Mouse (Mus musculus): Measurements from ENCODE around the gene Mthfr. TPM values are rescaled to one million over a fixed set of nuclear protein-coding genes. Genes with fewer than 3 reads are reported as not detected.

The Mthfr gene
- 18.7 and 19.7 TPM in 2 replicates for polyA plus RNA-seq (2014; fragmentation: Nextera tagmentation; extraction: Ambion mirVana)

GRCm38 (mm10) chr4:148038600-148039253 is at the start of gene Mthfr, which contains the start of gene Clcn6:
TSS of gene Mthfr (plus strand) at chr4:148039077.
TSS of gene Clcn6 (minus strand) at chr4:148038821.
- Histone ChIP-seq H3K27me3 (ENCODE audit: control insufficient read depth, insufficient read depth, low read length) (no peaks in the 10 kb centered on the region), H3K4me3 (ENCODE audit: low read depth, low read length) (peak within 1 kb of the TSS; percentile 86), H3K9me3 (ENCODE audit: control insufficient read depth, low read length) (no peaks in the 10 kb centered on the region), H3K4me1 (ENCODE audit: control insufficient read depth, insufficient read depth, low read length) (peaks cover 23% of the 10 kb centered on the region), H3K9ac (ENCODE audit: low read length) (peak within 1 kb of the TSS; percentile 68), H3K36me3 (ENCODE audit: control insufficient read depth, insufficient read depth, low read length) (no peaks in the 10 kb centered on the region), H3K27ac (replicated peaks; ENCODE audit: low read depth, low read length) (peak within 1 kb of the TSS; percentile 36), H3K4me2 (ENCODE audit: low read depth, severe bottlenecking) (peak within 1 kb of the TSS; percentile 75)
- under 1% methylated on average over 54 of the region's 54 CpGs for WGBS
- ATAC-seq (ENCODE audit: insufficient number of reproducible peaks, low FRiP score, low TSS enrichment, low read depth): peak; percentile 96
- peak; percentile 99 for DNase-seq (ENCODE audit: low spot score)

- DNase-seq (ENCODE audit: low spot score) (no peak), ATAC-seq (ENCODE audit: insufficient number of reproducible peaks, low FRiP score, low TSS enrichment, low read depth) (no peak)
- Histone ChIP-seq H3K36me3 (ENCODE audit: control insufficient read depth, insufficient read depth, low read length) (no peaks in the 10 kb centered on the region), H3K4me1 (ENCODE audit: control insufficient read depth, insufficient read depth, low read length) (no peaks in the 10 kb centered on the region), H3K4me3 (ENCODE audit: low read depth, low read length) (no peak overlapping the region), H3K27me3 (ENCODE audit: control insufficient read depth, insufficient read depth, low read length) (no peaks in the 10 kb centered on the region), H3K9me3 (ENCODE audit: control insufficient read depth, low read length) (no peaks in the 10 kb centered on the region), H3K27ac (replicated peaks; ENCODE audit: low read depth, low read length) (no peak overlapping the region), H3K4me2 (ENCODE audit: low read depth, severe bottlenecking) (no peak overlapping the region), H3K9ac (ENCODE audit: low read length) (no peak overlapping the region)
- 72% methylated on average over 7 of the region's 7 CpGs for WGBS
Measured at GRCm38 (mm10) chr4:147993571-147994095, 45.2 kb upstream of the Mthfr start.

GRCm38 (mm10) chr4:147995311-147995710 is 43.6 kb upstream of the Mthfr start:
- DNase-seq (ENCODE audit: low spot score): no peak
- Histone ChIP-seq H3K27me3 (ENCODE audit: control insufficient read depth, insufficient read depth, low read length) (no peaks in the 10 kb centered on the region), H3K4me2 (ENCODE audit: low read depth, severe bottlenecking) (no peak overlapping the region), H3K9ac (ENCODE audit: low read length) (no peak overlapping the region), H3K4me1 (ENCODE audit: control insufficient read depth, insufficient read depth, low read length) (no peaks in the 10 kb centered on the region), H3K36me3 (ENCODE audit: control insufficient read depth, insufficient read depth, low read length) (no peaks in the 10 kb centered on the region), H3K27ac (replicated peaks; ENCODE audit: low read depth, low read length) (no peak overlapping the region), H3K4me3 (ENCODE audit: low read depth, low read length) (no peak overlapping the region), H3K9me3 (ENCODE audit: control insufficient read depth, low read length) (no peaks in the 10 kb centered on the region)
- ATAC-seq (ENCODE audit: insufficient number of reproducible peaks, low FRiP score, low TSS enrichment, low read depth): no peak
- WGBS: 70% methylated on average over 3 of the region's 3 CpGs

- Histone ChIP-seq H3K4me1 (ENCODE audit: control insufficient read depth, insufficient read depth, low read length) (peaks cover 5% of the 10 kb centered on the region; the same call in 1 of the 2 replicates), H3K9me3 (ENCODE audit: control insufficient read depth, low read length) (no peaks in the 10 kb centered on the region), H3K27ac (replicated peaks; ENCODE audit: low read depth, low read length) (no peak within 1 kb of the TSS), H3K4me2 (ENCODE audit: low read depth, severe bottlenecking) (no peak within 1 kb of the TSS), H3K27me3 (ENCODE audit: control insufficient read depth, insufficient read depth, low read length) (no peaks in the 10 kb centered on the region), H3K9ac (ENCODE audit: low read length) (peak within 1 kb of the TSS; percentile 12; the same call in 1 of the 2 replicates), H3K36me3 (ENCODE audit: control insufficient read depth, insufficient read depth, low read length) (peaks cover 4% of the 10 kb centered on the region), H3K4me3 (ENCODE audit: low read depth, low read length) (no peak within 1 kb of the TSS)
- WGBS: 28% methylated on average over 12 of the region's 12 CpGs
- ATAC-seq (ENCODE audit: insufficient number of reproducible peaks, low FRiP score, low TSS enrichment, low read depth): no peak
- no peak for DNase-seq (ENCODE audit: low spot score)
Measured at GRCm38 (mm10) chr4:148000202-148000772, 38.6 kb upstream of the Mthfr start, which contains the start of gene Nppa. TSS of gene Nppa (plus strand) at chr4:148000722.

GRCm38 (mm10) chr4:148001013-148001789 is 37.7 kb upstream of the Mthfr start:
- ATAC-seq (ENCODE audit: insufficient number of reproducible peaks, low FRiP score, low TSS enrichment, low read depth): no peak
- peak overlapping the region; percentile 12; the same call in 1 of the 2 replicates for H3K9ac ChIP-seq (ENCODE audit: low read length)

GRCm38 (mm10) chr4:148001866-148002265 is 37.0 kb upstream of the Mthfr start:
- Histone ChIP-seq H3K4me1 (ENCODE audit: control insufficient read depth, insufficient read depth, low read length) (peaks cover 5% of the 10 kb centered on the region; the same call in 1 of the 2 replicates), H3K9ac (ENCODE audit: low read length) (no peak overlapping the region), H3K27ac (replicated peaks; ENCODE audit: low read depth, low read length) (no peak overlapping the region), H3K4me3 (ENCODE audit: low read depth, low read length) (no peak overlapping the region), H3K36me3 (ENCODE audit: control insufficient read depth, insufficient read depth, low read length) (peaks cover 7% of the 10 kb centered on the region), H3K27me3 (ENCODE audit: control insufficient read depth, insufficient read depth, low read length) (no peaks in the 10 kb centered on the region), H3K9me3 (ENCODE audit: control insufficient read depth, low read length) (no peaks in the 10 kb centered on the region), H3K4me2 (ENCODE audit: low read depth, severe bottlenecking) (no peak overlapping the region)
- ATAC-seq (ENCODE audit: insufficient number of reproducible peaks, low FRiP score, low TSS enrichment, low read depth) (no peak), DNase-seq (ENCODE audit: low spot score) (peak; percentile 32)
- 48% methylated on average over 8 of the region's 8 CpGs for WGBS

More at GRCm38 (mm10) chr4:148001013-148001789, 37.7 kb upstream of the Mthfr start:
- Histone ChIP-seq H3K4me1 (ENCODE audit: control insufficient read depth, insufficient read depth, low read length) (peaks cover 5% of the 10 kb centered on the region; the same call in 1 of the 2 replicates), H3K4me2 (ENCODE audit: low read depth, severe bottlenecking) (no peak overlapping the region), H3K27ac (replicated peaks; ENCODE audit: low read depth, low read length) (no peak overlapping the region), H3K27me3 (ENCODE audit: control insufficient read depth, insufficient read depth, low read length) (no peaks in the 10 kb centered on the region), H3K4me3 (ENCODE audit: low read depth, low read length) (no peak overlapping the region), H3K36me3 (ENCODE audit: control insufficient read depth, insufficient read depth, low read length) (peaks cover 4% of the 10 kb centered on the region), H3K9me3 (ENCODE audit: control insufficient read depth, low read length) (no peaks in the 10 kb centered on the region)
- WGBS: 83% methylated on average over 17 of the region's 17 CpGs
- DNase-seq (ENCODE audit: low spot score): no peak

GRCm38 (mm10) chr4:148004361-148004760 is 34.5 kb upstream of the Mthfr start:
- Histone ChIP-seq H3K4me1 (ENCODE audit: control insufficient read depth, insufficient read depth, low read length) (peaks cover 5% of the 10 kb centered on the region; the same call in 1 of the 2 replicates), H3K27ac (replicated peaks; ENCODE audit: low read depth, low read length) (no peak overlapping the region), H3K9ac (ENCODE audit: low read length) (no peak overlapping the region), H3K36me3 (ENCODE audit: control insufficient read depth, insufficient read depth, low read length) (peaks cover 12% of the 10 kb centered on the region), H3K4me3 (ENCODE audit: low read depth, low read length) (no peak overlapping the region), H3K9me3 (ENCODE audit: control insufficient read depth, low read length) (no peaks in the 10 kb centered on the region), H3K27me3 (ENCODE audit: control insufficient read depth, insufficient read depth, low read length) (no peaks in the 10 kb centered on the region), H3K4me2 (ENCODE audit: low read depth, severe bottlenecking) (no peak overlapping the region)
- ATAC-seq (ENCODE audit: insufficient number of reproducible peaks, low FRiP score, low TSS enrichment, low read depth): no peak
- DNase-seq (ENCODE audit: low spot score): peak; percentile 25
- WGBS: 51% methylated on average over 7 of the region's 7 CpGs

GRCm38 (mm10) chr4:148008412-148008811 is 30.5 kb upstream of the Mthfr start:
- H3K36me3 ChIP-seq (ENCODE audit: control insufficient read depth, insufficient read depth, low read length): peaks cover 35% of the 10 kb centered on the region
- no peak overlapping the region for H3K9ac ChIP-seq (ENCODE audit: low read length)
- H3K4me1 ChIP-seq (ENCODE audit: control insufficient read depth, insufficient read depth, low read length): peaks cover 5% of the 10 kb centered on the region; the same call in 1 of the 2 replicates
- DNase-seq (ENCODE audit: low spot score) (peak; percentile 42), ATAC-seq (ENCODE audit: insufficient number of reproducible peaks, low FRiP score, low TSS enrichment, low read depth) (no peak)
- no peaks in the 10 kb centered on the region for H3K27me3 ChIP-seq (ENCODE audit: control insufficient read depth, insufficient read depth, low read length)
- H3K9me3 ChIP-seq (ENCODE audit: control insufficient read depth, low read length): no peaks in the 10 kb centered on the region
- 86% methylated on average over 4 of the region's 4 CpGs for WGBS
- H3K4me2 ChIP-seq (ENCODE audit: low read depth, severe bottlenecking): no peak overlapping the region
- H3K27ac ChIP-seq (replicated peaks; ENCODE audit: low read depth, low read length): no peak overlapping the region
- H3K4me3 ChIP-seq (ENCODE audit: low read depth, low read length): no peak overlapping the region

All from limb, embryonic 11.5 days (tissue).